Mouse (Mus musculus) MEL (cell line): Measurements from ENCODE around the gene 2810459M11Rik. TPM values are rescaled to one million over a fixed set of nuclear protein-coding genes. Genes with fewer than 3 reads are reported as not detected.

Experiments
- DNase-seq: peaks from one replicate; pipeline ENCODE4 v3.0.0; 2011; ENCODE audit warnings: low read depth, low spot score
- H3K27ac ChIP-seq: 2 replicates; pipeline ENCODE4 v1.5.1; 2012; ENCODE audit warnings: low read depth, mild to moderate bottlenecking, control low read depth, low read length, moderate library complexity; ENCODE audit not compliant: control insufficient read depth
- H3K27me3 ChIP-seq, 2 experiments: fragments of 150-350 bp in 1 of 2; sonication (generic) in 1 of 2; 2 replicates each; pipeline ENCODE4 v1.6.1; 2012; ENCODE audit warnings: low read length in 2 of 2, mild to moderate bottlenecking in 2 of 2, improper control_type of control experiment in 1 of 2, moderate library complexity in 1 of 2; ENCODE audit not compliant: insufficient read depth in 2 of 2, control insufficient read depth in 1 of 2
- H3K36me3 ChIP-seq, 2 experiments: 2 replicates each; pipeline ENCODE4 v1.6.1; 2012 to 2014; ENCODE audit warnings: low read length in 2 of 2, improper control_type of control experiment in 1 of 2, inconsistent platforms in 1 of 2, mild to moderate bottlenecking in 1 of 2; ENCODE audit not compliant: insufficient read depth in 2 of 2, control insufficient read depth in 1 of 2
- H3K4me1 ChIP-seq, 2 experiments: fragments of 150-350 bp in 1 of 2; sonication (generic) in 1 of 2; 2 replicates each; pipeline ENCODE4 v1.6.1; 2012; ENCODE audit warnings: low read length in 2 of 2, improper control_type of control experiment in 1 of 2, mild to moderate bottlenecking in 1 of 2; ENCODE audit not compliant: insufficient read depth in 2 of 2, control insufficient read depth in 1 of 2
- H3K4me3 ChIP-seq, 2 experiments: fragments of 150-350 bp in 1 of 2; sonication (generic) in 1 of 2; 2 replicates each; pipeline ENCODE4 v1.5.1; 2012; ENCODE audit warnings: low read depth in 2 of 2, low read length in 2 of 2, mild to moderate bottlenecking in 2 of 2, moderate library complexity in 2 of 2, control low read depth in 1 of 2, improper control_type of control experiment in 1 of 2; ENCODE audit not compliant: control insufficient read depth in 1 of 2, insufficient read depth in 1 of 2
- H3K79me2 ChIP-seq: 2 replicates; pipeline ENCODE4 v1.6.1; 2012; ENCODE audit warnings: mild to moderate bottlenecking, low read length, moderate library complexity; ENCODE audit not compliant: control insufficient read depth, poor library complexity, insufficient read depth
- H3K9ac ChIP-seq: 2 replicates; pipeline ENCODE4 v1.6.1; 2012; ENCODE audit warnings: low read depth, mild to moderate bottlenecking, control low read depth, low read length, moderate library complexity; ENCODE audit not compliant: control insufficient read depth, poor library complexity, severe bottlenecking
- H3K9me3 ChIP-seq: fragments of 150-350 bp; sonication (generic); replicated peaks from 2 replicates; pipeline ENCODE4 v1.6.1; 2012; ENCODE audit warnings: mild to moderate bottlenecking, low read length, improper control_type of control experiment, moderate library complexity; ENCODE audit not compliant: insufficient read depth
- KAT2A ChIP-seq: conservative IDR thresholded peaks from 2 replicates; pipeline ENCODE4 v1.6.1; 2012; ENCODE audit warnings: low read depth, low read length, improper control_type of control experiment, inconsistent platforms
- MAFK ChIP-seq: IDR thresholded peaks from 2 replicates; pipeline ENCODE4 v1.6.1; 2011; ENCODE audit warnings: low read depth, mild to moderate bottlenecking, low read length, improper control_type of control experiment, borderline replicate concordance
- MEF2A ChIP-seq: IDR thresholded peaks from 2 replicates; pipeline ENCODE4 v1.6.1; 2014; ENCODE audit warnings: low read depth, mild to moderate bottlenecking, inconsistent platforms, low read length, improper control_type of control experiment; ENCODE audit not compliant: poor library complexity, insufficient replicate concordance, severe bottlenecking; ENCODE audit errors: extremely low read depth
- MXI1 ChIP-seq: IDR thresholded peaks from 2 replicates; pipeline ENCODE4 v1.6.1; 2011; ENCODE audit warnings: mild to moderate bottlenecking, low read depth, low read length, improper control_type of control experiment
- MYB ChIP-seq: IDR thresholded peaks from 2 replicates; pipeline ENCODE4 v1.6.1; 2011; ENCODE audit warnings: mild to moderate bottlenecking, low read depth, low read length, improper control_type of control experiment
- RAD21 ChIP-seq: IDR thresholded peaks from 2 replicates; pipeline ENCODE4 v1.6.1; 2011; ENCODE audit warnings: mild to moderate bottlenecking, low read depth, low read length, improper control_type of control experiment
- TAL1 ChIP-seq: IDR thresholded peaks from 2 replicates; pipeline ENCODE4 v1.6.1; 2012; ENCODE audit warnings: mild to moderate bottlenecking, inconsistent platforms, low read length, moderate library complexity, mixed read lengths
- TBP ChIP-seq: IDR thresholded peaks from 2 replicates; pipeline ENCODE4 v1.8.0; 2011; ENCODE audit warnings: low read depth, low read length, improper control_type of control experiment
- USF1 ChIP-seq: IDR thresholded peaks from 2 replicates; pipeline ENCODE4 v1.6.1; 2014; ENCODE audit warnings: low read depth, mild to moderate bottlenecking, inconsistent platforms, low read length, improper control_type of control experiment, moderate library complexity
- USF2 ChIP-seq, 2 experiments: IDR thresholded peaks; 2 replicates each; pipeline ENCODE4 v1.6.1; 2011 to 2012; ENCODE audit warnings: improper control_type of control experiment in 2 of 2, low read length in 2 of 2, borderline replicate concordance in 1 of 2, inconsistent platforms in 1 of 2, low read depth in 1 of 2, mild to moderate bottlenecking in 1 of 2; ENCODE audit not compliant: insufficient read depth in 1 of 2
- ZC3H11A ChIP-seq: IDR thresholded peaks from 2 replicates; pipeline ENCODE4 v1.6.1; 2012; ENCODE audit warnings: low read depth, mild to moderate bottlenecking, inconsistent platforms, low read length, improper control_type of control experiment
- ZNF384 ChIP-seq: IDR thresholded peaks from 2 replicates; pipeline ENCODE4 v1.6.1; 2012; ENCODE audit warnings: low read depth, mild to moderate bottlenecking, inconsistent platforms, low read length, improper control_type of control experiment
- polyA plus RNA-seq, 2 experiments: library from polyadenylated mRNA; stranded (reverse) in 1 of 2; unstranded in 1 of 2; fragments of >175 nt in 1 of 2; fragments of >200 nt in 1 of 2; gene quantifications; 2 replicates each; pipeline versions ENCODE4 v1.2.1 to v1.2.4; 2012; ENCODE audit warnings: low replicate concordance in 2 of 2, low read depth in 1 of 2; ENCODE audit not compliant: insufficient read length in 2 of 2, insufficient read depth in 1 of 2, missing spikeins in 1 of 2
- total RNA-seq: library from RNA; depleted of rRNA; stranded (reverse); fragments of 300-350 nt; gene quantifications from 2 replicates; pipeline ENCODE4 v1.2.3, GENCODE M21; 2012; rRNA removed

2810459M11Rik gene
- total RNA-seq (not detected in 2 replicates), polyA plus RNA-seq (not detected)

- Histone ChIP-seq H3K9me3 (no peaks in the 10 kb centered on the region), H3K4me3 (no peak within 1 kb of the TSS), H3K36me3 (no peaks in the 10 kb centered on the region), H3K27ac (no peak within 1 kb of the TSS), H3K79me2 (no peaks in the 10 kb centered on the region), H3K4me1 (peaks cover 0 to 2% of the 10 kb centered on the region in 2 experiments; a peak in 1 of 4 replicates), H3K27me3 (peaks cover 0 to 9% of the 10 kb centered on the region in 2 experiments; a peak in 3 of 4 replicates), H3K9ac (no peak within 1 kb of the TSS)
- DNase-seq = no peak
- TF ChIP-seq USF2 (IDR thresholded peaks at IDR 0.05; ENCODE audit: borderline replicate concordance in 1 of 2, insufficient read depth in 1 of 2, low read depth in 1 of 2, low read length in 2 of 2) (no peak), MEF2A (no peak), KAT2A (no peak), USF1 (no peak), ZNF384 (no peak), RAD21 (no peak), MAFK (no peak), MXI1 (no peak), MYB (no peak), TBP (no peak), TAL1 (no peak)
Observed at GRCm38 (mm10) chr1:86045848-86046805, at the start of gene 2810459M11Rik. Gene 2810459M11Rik, plus strand, starts transcription at chr1:86045863.

DNA sequence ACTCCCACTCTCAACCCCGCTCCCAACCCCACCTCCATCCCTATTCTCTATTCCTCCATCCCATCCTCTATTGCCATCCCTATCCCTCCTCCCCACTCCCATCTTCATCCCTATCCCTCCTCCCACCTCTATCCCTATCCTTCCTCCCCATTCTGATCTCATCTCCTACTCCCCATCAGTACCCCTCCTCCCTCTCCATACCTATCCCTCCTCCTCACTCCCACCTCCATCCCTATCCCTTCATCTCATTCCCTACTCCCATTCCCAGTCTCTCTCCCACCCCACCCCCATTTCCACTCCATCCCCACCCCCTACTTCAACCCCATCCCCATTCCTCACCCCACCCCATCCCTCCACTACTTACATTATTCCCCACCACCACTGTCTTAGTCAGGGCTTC, 48.4 kb upstream of the 2810459M11Rik start:
- no peak overlapping the region for H3K4me3 ChIP-seq
- no peaks in the 10 kb centered on the region for H3K79me2 ChIP-seq
- no peak overlapping the region for H3K9ac ChIP-seq
- no peaks in the 10 kb centered on the region; a peak in 1 of 4 replicates for H3K4me1 ChIP-seq
- H3K9me3 ChIP-seq = no peaks in the 10 kb centered on the region
- TF ChIP-seq ZC3H11A = no peak
- H3K27ac ChIP-seq = no peak overlapping the region
- peaks cover 4 to 5% of the 10 kb centered on the region in 2 experiments; a peak in 2 of 4 replicates for H3K27me3 ChIP-seq
- no peak for DNase-seq
- no peaks in the 10 kb centered on the region for H3K36me3 ChIP-seq
